Mouse (Mus musculus) spleen, postnatal 4 days (tissue): ENCODE data around the gene N4bp2l2.

Experiments used
- DNase-seq, 2 experiments: peaks; one replicate each; pipeline ENCODE4 v3.0.0; 2022; ENCODE audit warnings: low spot score in 2 of 2

The N4bp2l2 gene

DNA sequence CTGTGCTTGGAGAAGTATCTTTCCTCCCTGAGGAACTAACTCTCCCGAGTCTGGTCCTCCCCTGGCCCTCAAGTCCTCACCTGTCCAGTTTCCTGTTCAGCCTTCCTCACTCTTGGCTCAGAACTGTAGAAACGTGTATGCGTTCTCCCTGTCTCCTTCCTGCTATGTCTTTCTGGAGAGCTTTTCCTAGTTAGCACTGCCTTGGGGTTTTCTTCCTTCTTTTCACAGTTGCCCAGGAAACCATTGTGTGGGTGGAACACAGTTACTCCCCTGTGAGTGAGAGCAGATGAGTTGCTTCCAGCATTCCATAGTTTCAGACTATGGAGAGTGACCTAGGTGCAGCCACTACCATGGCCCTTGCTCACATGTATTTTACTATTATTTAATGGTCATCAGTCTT lies 99.8 kb downstream of the N4bp2l2 start:
- DNase-seq = no peak

- DNase-seq = no peak
Observed at GRCm38 (mm10) chr5:150564426-150564825, 101.6 kb downstream of the N4bp2l2 start.

- no peak for DNase-seq
Observed at GRCm38 (mm10) chr5:150561783-150562182, 104.2 kb downstream of the N4bp2l2 start.

DNA sequence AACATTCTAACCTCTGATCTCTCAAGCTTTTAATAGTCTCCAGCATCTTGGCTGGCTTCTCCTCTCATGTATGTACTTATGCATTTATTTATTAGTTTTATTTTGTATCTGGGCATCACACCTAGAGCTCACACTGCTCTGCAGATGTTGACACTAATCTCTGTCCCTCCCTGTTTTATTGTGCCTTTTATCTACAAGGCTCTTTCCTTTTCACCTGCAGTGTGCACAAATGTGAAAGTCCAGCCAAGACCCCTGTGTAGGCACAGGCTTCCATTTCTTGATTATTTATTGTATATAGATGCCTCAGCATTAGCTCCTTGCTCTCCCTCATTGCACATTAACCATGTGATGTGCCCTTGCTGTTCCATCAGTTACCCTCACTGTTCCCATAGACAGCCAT lies 104.6 kb downstream of the N4bp2l2 start:
- no peak for DNase-seq

DNA sequence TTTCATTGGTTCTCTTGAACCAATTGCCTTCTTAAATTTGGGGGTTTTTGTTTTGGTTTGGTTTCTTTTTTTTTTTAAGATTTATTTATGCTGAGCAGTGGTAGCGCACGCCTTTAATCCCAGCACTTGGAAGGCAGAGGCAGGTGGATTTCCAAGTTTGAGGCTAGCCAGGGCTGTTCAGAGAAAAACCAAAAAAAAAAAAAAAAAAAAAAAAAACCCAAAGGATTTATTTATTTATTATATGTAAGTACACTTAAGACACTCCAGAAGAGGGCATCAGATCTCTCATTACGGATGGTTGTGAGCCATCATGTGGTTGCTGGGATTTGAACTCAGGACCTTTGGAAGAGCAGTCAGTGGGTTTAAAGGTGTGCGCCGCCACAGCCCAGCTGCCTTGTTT lies 105.1 kb downstream of the N4bp2l2 start:
- DNase-seq = no peak

DNA sequence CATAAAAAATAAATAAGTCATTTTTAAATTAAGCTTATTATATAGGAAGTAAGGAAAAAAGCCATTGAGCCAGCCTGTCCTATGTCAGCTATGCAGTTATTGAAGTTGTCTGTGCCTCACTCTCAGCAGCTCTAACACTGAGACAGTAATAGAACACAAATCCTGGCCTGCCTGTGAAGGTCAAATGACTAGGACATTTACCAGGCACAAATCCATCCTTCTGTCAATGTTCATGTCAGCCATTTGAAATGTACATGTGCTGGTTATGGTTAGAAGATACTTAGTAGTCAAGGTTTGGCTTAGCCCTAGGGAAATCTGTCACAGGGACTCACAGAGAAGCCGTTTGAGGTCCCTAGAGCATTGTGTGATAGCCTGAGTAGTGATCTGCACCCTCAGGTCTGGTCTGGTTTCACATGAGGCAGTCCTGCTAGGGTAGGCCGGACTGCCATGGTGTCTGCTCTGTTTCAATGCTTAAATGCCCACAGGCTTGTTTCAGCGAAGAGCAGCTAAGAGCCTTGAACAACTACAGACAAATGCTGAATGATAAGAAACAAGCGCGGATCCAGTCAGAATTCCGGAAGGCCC lies 106.4 kb downstream of the N4bp2l2 start:
- DNase-seq = no peak
